Mouse (Mus musculus): Measurements from ENCODE around the gene Cep63.

DNA sequence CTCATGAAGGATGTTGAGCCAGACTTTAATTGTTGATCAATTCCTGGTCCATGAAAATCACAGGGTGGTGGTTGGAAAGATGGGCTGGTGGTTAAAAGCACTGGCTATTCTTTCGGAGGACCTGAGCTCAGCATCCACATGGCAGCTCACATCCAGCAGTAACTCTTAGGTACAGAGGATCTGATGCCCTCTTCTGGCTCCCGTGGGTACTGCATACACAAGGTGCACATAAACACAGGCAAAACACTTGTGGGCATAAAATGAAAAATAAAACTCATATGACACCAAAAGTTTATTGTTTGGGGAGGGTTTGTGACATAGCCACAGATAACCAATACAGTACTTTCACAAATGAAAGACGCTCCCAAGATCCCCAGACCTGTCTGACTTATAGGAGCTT, 67.9 kb downstream of the Cep63 start:
- TF ChIP-seq POLR2A (IDR thresholded peaks at IDR 0.05; ENCODE audit: borderline replicate concordance, control insufficient read depth, low read depth, low read length): no peak
- no peak for TF ChIP-seq CTCF (IDR thresholded peaks at IDR 0.05; ENCODE audit: control insufficient read depth, insufficient read depth, low read length)
